Mouse (Mus musculus): Measurements from ENCODE around the gene Dlat. TPM values are rescaled to one million over a fixed set of nuclear protein-coding genes. Genes with fewer than 3 reads are reported as not detected.
A peak's percentile ranks its signal among the peaks of the same experiment; 100 is the strongest.
"Not testable (repeated sequence)": the region's sequence is repeated elsewhere in the genome, so short reads cannot be mapped to it uniquely, and the experiment has no call there.

Gene Dlat
- polyA plus RNA-seq, 1 experiment from 2014 or later, result 42.4 TPM

- no peak for ATAC-seq (ENCODE audit: insufficient number of reproducible peaks, insufficient read depth, low FRiP score, low TSS enrichment, low read depth)
- Histone ChIP-seq H3K4me3 (peak overlapping the region; percentile 80), H3K4me2 (peak overlapping the region; percentile 75), H3K9ac (peak overlapping the region; percentile 91), H3K4me1 (peaks cover 16% of the 10 kb centered on the region), H3K36me3 (peaks cover 40% of the 10 kb centered on the region), H3K9me3 (no peaks in the 10 kb centered on the region), H3K27ac (no peak overlapping the region), H3K27me3 (no peaks in the 10 kb centered on the region)
- WGBS, result 19% methylated on average over 5 of the region's 5 CpGs
Measured at GRCm38 (mm10) chr9:50658391-50658790, 1.2 kb downstream of the Dlat start.

GRCm38 (mm10) chr9:50650503-50650902 is 9.1 kb downstream of the Dlat start:
- H3K36me3 ChIP-seq, result peaks cover 94% of the 10 kb centered on the region
- H3K4me1 ChIP-seq, result no peaks in the 10 kb centered on the region
- WGBS, result 95% methylated on average over 10 of the region's 10 CpGs

DNA sequence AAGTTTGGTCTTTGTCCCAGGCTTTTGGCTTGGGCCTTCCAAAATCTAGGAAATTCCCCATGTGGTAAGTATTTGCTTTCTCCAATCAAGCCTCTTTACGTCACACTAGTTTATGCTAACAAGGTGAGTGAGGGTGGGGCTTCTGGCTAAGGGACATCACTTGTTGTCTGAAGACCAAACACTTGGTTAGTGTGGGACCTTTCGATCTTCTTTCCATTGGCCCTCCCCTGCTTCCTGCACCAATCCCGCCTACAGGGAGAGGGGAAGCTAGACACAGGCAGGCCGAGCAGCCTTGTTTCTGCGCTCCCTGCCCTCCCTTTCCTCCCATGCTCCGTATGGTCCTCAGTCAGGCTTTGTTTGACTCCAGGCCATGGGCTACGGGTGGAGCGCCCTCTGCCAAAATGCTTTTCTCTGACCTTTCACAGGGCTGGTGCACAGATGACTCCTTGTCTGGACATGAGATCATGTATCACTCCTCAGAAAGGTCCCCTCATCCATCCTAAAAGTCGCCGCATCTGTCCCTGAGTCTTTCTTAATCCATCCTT is 12.7 kb downstream of the Dlat start:
- H3K4me3 ChIP-seq, result no peak overlapping the region
- peaks cover 93% of the 10 kb centered on the region for H3K36me3 ChIP-seq
- H3K9ac ChIP-seq, result no peak overlapping the region

More at GRCm38 (mm10) chr9:50650503-50650902, 9.1 kb downstream of the Dlat start:
- Histone ChIP-seq H3K9ac (no peak overlapping the region), H3K4me2 (no peak overlapping the region), H3K27me3 (no peaks in the 10 kb centered on the region), H3K27ac (no peak overlapping the region), H3K4me3 (no peak overlapping the region), H3K9me3 (no peaks in the 10 kb centered on the region)
- no peak for ATAC-seq (ENCODE audit: insufficient number of reproducible peaks, insufficient read depth, low FRiP score, low TSS enrichment, low read depth)

GRCm38 (mm10) chr9:50634270-50634669 is 25.3 kb downstream of the Dlat start:
- Histone ChIP-seq H3K27me3 (no peaks in the 10 kb centered on the region), H3K9ac (no peak overlapping the region), H3K4me2 (no peak overlapping the region), H3K4me3 (no peak overlapping the region), H3K27ac (no peak overlapping the region), H3K9me3 (no peaks in the 10 kb centered on the region), H3K4me1 (no peaks in the 10 kb centered on the region), H3K36me3 (peaks cover 60% of the 10 kb centered on the region)
- no peak for ATAC-seq (ENCODE audit: insufficient number of reproducible peaks, insufficient read depth, low FRiP score, low TSS enrichment, low read depth)
- 92% methylated on average over 11 of the region's 11 CpGs for WGBS

More for the DNA sequence above, 12.7 kb downstream of the Dlat start:
- Histone ChIP-seq H3K4me1 (no peaks in the 10 kb centered on the region), H3K27me3 (no peaks in the 10 kb centered on the region), H3K9me3 (no peaks in the 10 kb centered on the region), H3K4me2 (no peak overlapping the region), H3K27ac (no peak overlapping the region)
- no peak for ATAC-seq (ENCODE audit: insufficient number of reproducible peaks, insufficient read depth, low FRiP score, low TSS enrichment, low read depth)
- WGBS, result 64% methylated on average over 10 of the region's 10 CpGs

DNA sequence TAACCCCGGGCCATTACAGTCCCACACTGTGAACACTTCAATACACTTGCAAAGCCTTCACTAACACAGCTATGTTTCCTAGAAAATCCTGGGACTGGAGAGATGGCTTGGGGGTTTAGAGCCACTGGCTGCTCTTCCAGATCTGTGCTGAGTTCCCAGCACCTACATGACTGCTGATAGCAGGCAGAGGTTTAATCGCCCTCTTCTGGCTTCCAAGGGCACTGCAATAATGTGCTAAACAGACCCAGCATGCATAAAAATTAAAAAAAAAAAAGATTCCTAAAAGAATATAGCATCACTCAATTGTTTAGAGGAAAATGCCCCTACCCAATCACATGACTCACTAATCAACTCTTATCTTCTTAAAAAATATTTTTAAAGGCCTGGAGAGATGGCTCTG is 26.5 kb downstream of the Dlat start:
- no peak for ATAC-seq (ENCODE audit: insufficient number of reproducible peaks, insufficient read depth, low FRiP score, low TSS enrichment, low read depth)
- 53% methylated on average over 2 of the region's 2 CpGs for WGBS
- Histone ChIP-seq H3K9me3 (no peaks in the 10 kb centered on the region), H3K27me3 (no peaks in the 10 kb centered on the region), H3K36me3 (peaks cover 50% of the 10 kb centered on the region), H3K4me1 (no peaks in the 10 kb centered on the region), H3K27ac (no peak overlapping the region), H3K4me3 (no peak overlapping the region), H3K4me2 (no peak overlapping the region), H3K9ac (no peak overlapping the region)

GRCm38 (mm10) chr9:50632016-50632688 is 27.4 kb downstream of the Dlat start:
- no peak for ATAC-seq (ENCODE audit: insufficient number of reproducible peaks, insufficient read depth, low FRiP score, low TSS enrichment, low read depth)
- Histone ChIP-seq H3K9me3 (no peaks in the 10 kb centered on the region), H3K36me3 (peaks cover 42% of the 10 kb centered on the region), H3K4me1 (no peaks in the 10 kb centered on the region), H3K4me3 (no peak overlapping the region), H3K4me2 (no peak overlapping the region), H3K27ac (no peak overlapping the region), H3K9ac (no peak overlapping the region), H3K27me3 (no peaks in the 10 kb centered on the region)
- 87% methylated on average over 6 of the region's 6 CpGs for WGBS

DNA sequence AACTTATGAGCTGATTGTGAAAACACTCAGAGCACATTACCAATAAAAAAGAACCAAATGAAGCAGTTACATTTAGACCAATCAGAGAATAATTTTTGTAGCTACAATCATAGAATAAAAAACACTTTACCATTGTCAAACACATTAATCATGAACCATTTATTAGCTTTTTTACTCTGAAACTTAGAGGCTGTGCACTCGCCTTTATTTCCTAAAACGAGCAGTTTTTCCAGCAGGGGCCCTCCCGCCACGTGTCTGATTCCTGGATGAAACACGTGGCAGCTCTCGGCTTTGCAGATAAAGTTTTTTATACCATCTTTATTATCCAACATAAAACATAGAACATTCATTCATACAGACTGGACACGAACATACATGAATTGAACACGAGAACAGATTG is 28.7 kb downstream of the Dlat start:
- not testable (repeated sequence) for H3K9ac ChIP-seq; H3K9me3 ChIP-seq; H3K4me1 ChIP-seq; ATAC-seq (ENCODE audit: insufficient number of reproducible peaks, insufficient read depth, low FRiP score, low TSS enrichment, low read depth); H3K27me3 ChIP-seq; H3K27ac ChIP-seq; H3K4me3 ChIP-seq; H3K4me2 ChIP-seq
- peaks cover 33% of the 10 kb centered on the region for H3K36me3 ChIP-seq
- 94% methylated on average over 6 of the region's 8 CpGs for WGBS

- peak overlapping the region; percentile 100 for H3K4me3 ChIP-seq
- no peaks in the 10 kb centered on the region for H3K27me3 ChIP-seq
- no peak overlapping the region for H3K9ac ChIP-seq
- ATAC-seq (ENCODE audit: insufficient number of reproducible peaks, insufficient read depth, low FRiP score, low TSS enrichment, low read depth), result no peak
- peak overlapping the region; percentile 77 for H3K4me2 ChIP-seq
- H3K9me3 ChIP-seq, result no peaks in the 10 kb centered on the region
- peaks cover 15% of the 10 kb centered on the region for H3K4me1 ChIP-seq
- 60% methylated on average over 9 of the region's 9 CpGs for WGBS
- H3K36me3 ChIP-seq, result peaks cover 22% of the 10 kb centered on the region
- no peak overlapping the region for H3K27ac ChIP-seq
Measured at GRCm38 (mm10) chr9:50617794-50618330, 41.7 kb downstream of the Dlat start.

DNA sequence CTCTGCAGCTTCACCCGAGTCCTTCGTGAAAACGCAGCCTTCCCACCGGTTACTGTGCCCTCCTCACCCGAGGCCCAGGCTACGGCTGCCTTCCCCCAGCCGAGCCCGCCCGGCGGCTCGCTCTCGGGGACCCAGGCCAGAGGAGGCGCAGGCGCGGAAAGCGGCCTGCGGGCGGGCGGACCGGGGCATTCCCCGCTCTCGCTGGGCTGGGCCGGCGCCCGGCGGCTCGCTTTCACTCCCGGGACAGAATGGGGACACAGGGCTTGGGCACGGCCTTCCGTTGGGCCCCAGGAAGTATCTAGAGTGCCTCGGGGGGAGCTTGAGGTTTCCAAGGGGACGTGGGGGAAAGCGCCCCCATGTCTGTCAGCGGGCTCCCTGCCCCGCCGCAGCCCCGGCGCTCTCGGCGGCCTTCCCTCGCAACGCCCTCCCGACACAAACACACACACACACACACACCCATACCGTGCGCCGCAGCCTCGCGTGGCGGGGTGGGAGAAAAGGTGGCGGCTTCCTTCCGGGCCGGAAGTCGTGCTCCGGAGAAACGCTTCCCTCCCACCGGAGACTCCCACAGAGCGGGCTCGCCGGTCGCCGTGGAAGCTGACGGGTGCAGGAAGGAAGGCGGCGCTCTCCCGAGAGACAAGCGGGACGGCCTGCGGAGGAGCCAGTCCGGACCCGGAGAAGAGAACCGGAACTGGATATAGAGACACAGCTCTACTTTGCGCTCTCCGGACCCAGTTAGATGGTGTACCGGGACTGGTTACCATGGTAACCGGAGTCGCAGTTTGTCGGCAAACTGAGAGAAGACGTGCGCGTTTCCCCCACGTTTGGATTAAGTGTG is 42.6 kb downstream of the Dlat start, which contains the start of the genes Pih1d2 and Nkapd1:
TSS of gene Pih1d2 (plus strand) at position 556 of the 838 bp plus-strand sequence.
TSS of gene Nkapd1 (minus strand) at position 699 of the 838 bp plus-strand sequence.
- no peaks in the 10 kb centered on the region for H3K27me3 ChIP-seq
- WGBS, result under 1% methylated on average over 77 of the region's 81 CpGs

GRCm38 (mm10) chr9:50616161-50616560 is 43.4 kb downstream of the Dlat start:
- no peak for ATAC-seq (ENCODE audit: insufficient number of reproducible peaks, insufficient read depth, low FRiP score, low TSS enrichment, low read depth)
- 31% methylated on average over 11 of the region's 11 CpGs for WGBS
- Histone ChIP-seq H3K4me3 (peak overlapping the region; percentile 100), H3K4me1 (peaks cover 15% of the 10 kb centered on the region), H3K4me2 (peak overlapping the region; percentile 77), H3K27me3 (no peaks in the 10 kb centered on the region), H3K9me3 (no peaks in the 10 kb centered on the region), H3K36me3 (peaks cover 38% of the 10 kb centered on the region), H3K27ac (peak overlapping the region; percentile 96; the same call in 1 of the 2 replicates), H3K9ac (peak overlapping the region; percentile 97)

More for the DNA sequence above, 42.6 kb downstream of the Dlat start, which contains the start of the genes Pih1d2 and Nkapd1:
- no peaks in the 10 kb centered on the region for H3K9me3 ChIP-seq
- H3K36me3 ChIP-seq, result peaks cover 31% of the 10 kb centered on the region
- H3K4me1 ChIP-seq, result peaks cover 15% of the 10 kb centered on the region
- H3K4me2 ChIP-seq, result peak within 1 kb of the TSS; percentile 77
- H3K9ac ChIP-seq, result peak within 1 kb of the TSS; percentile 97
- peak within 1 kb of the TSS; percentile 100 for H3K4me3 ChIP-seq
- H3K27ac ChIP-seq, result peak within 1 kb of the TSS; percentile 96
- peak; percentile 93 for ATAC-seq (ENCODE audit: insufficient number of reproducible peaks, insufficient read depth, low FRiP score, low TSS enrichment, low read depth)

- H3K27me3 ChIP-seq, result no peaks in the 10 kb centered on the region
- H3K4me1 ChIP-seq, result peaks cover 10% of the 10 kb centered on the region
- no peak overlapping the region for H3K4me2 ChIP-seq
- H3K4me3 ChIP-seq, result no peak overlapping the region
- no peak for ATAC-seq (ENCODE audit: insufficient number of reproducible peaks, insufficient read depth, low FRiP score, low TSS enrichment, low read depth)
- H3K9me3 ChIP-seq, result no peaks in the 10 kb centered on the region
- no peak overlapping the region for H3K27ac ChIP-seq
- peaks cover 75% of the 10 kb centered on the region for H3K36me3 ChIP-seq
- H3K9ac ChIP-seq, result no peak overlapping the region
- WGBS, result 85% methylated on average over 4 of the region's 4 CpGs
Measured at GRCm38 (mm10) chr9:50612115-50612514, 47.5 kb downstream of the Dlat start.
